Mouse (Mus musculus): ENCODE measurements around the gene Amy2a3.
"Not testable (repeated sequence)": the region's sequence is repeated elsewhere in the genome, so short reads cannot be mapped to it uniquely, and the experiment has no call there.

GRCm38 (mm10) chr3:113356558-113356957, 32.7 kb upstream of the Amy2a3 start, which contains the start of gene Amy2a2:
- TF ChIP-seq GATA1, TAL1 (IDR thresholded peaks at IDR 0.05; ENCODE audit: low read length): not testable (repeated sequence)
